Mouse (Mus musculus) A20 (cell line): ENCODE measurements at regions not wholly inside any gene's neighbourhood (a gene's known extent, or its start where the extent isn't known, plus 50 kb on each side); places are given as distances from the start of the nearest gene placed in this dataset.

ENCODE experiments used
- DNase-seq: peaks from one replicate; pipeline ENCODE4 v3.0.0-alpha.2; 2011; ENCODE audit warnings: low read depth, low spot score

DNA sequence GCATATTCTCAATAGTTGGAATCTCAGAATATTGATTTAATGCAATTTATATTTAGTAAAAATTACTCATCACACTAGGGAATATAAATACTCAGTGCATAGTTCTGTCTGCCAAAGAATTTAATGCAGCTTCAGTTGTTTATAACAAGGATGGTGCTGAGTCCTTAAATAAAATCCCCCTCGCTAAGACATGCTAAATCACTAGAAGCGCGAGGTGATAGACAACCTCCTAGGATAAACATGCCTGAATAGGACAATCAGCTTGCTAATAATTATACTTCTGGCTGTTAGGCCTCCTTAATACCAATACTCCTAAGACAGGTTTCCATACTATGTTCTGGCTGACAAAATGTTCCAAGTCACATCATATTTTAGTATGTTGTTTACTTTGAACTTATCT, 3650.0 kb downstream of the 9330182O14Rik start:
- DNase-seq, result no peak

GRCm38 (mm10) chr15:43803342-43803741, 3669.2 kb downstream of the 9330182O14Rik start:
- DNase-seq, result no peak
